Mouse (Mus musculus) testis, adult 2 months (tissue): Measurements from ENCODE around the gene Dll3.

Source experiments
- CTCF ChIP-seq: fragments of 200-500 bp; IDR thresholded peaks from 2 replicates; pipeline ENCODE4 v1.5.1; 2012; ENCODE audit warnings: low read depth, mild to moderate bottlenecking, inconsistent platforms, low read length, moderate library complexity; ENCODE audit not compliant: control insufficient read depth, insufficient read depth, insufficient replicate concordance
- POLR2A ChIP-seq: fragments of 200-500 bp; IDR thresholded peaks from 2 replicates; pipeline ENCODE4 v1.6.1; 2012; ENCODE audit warnings: low read depth, mild to moderate bottlenecking, inconsistent platforms, low read length, moderate library complexity; ENCODE audit not compliant: control insufficient read depth

DNA sequence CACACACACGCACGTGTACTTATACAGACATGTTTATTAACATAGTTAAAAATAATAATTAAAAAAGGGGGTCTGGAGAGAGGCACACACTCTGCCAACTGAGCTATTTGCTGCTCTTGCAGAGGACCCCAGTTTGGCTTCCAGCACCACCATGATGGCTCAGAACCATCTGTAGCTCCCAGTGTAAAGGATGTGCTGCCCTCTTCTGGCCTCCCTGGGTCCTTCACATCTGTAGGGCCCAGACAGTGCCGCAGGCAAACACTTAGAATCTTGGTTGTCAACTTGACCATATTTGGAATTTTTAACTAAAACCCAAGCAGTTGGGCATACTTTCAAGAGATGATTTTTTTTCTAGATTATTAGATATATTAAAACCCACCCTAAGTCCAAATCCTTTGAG lies 53.1 kb downstream of the Dll3 start:
- no peak for TF ChIP-seq POLR2A
- no peak; the same call in 1 of the 2 replicates for TF ChIP-seq CTCF
